Mouse (Mus musculus) embryo, embryonic 11.5 days (tissue): ENCODE data around the gene Nup98.

ENCODE experiments used
- DNase-seq: peaks from one replicate; pipeline ENCODE4 v3.0.0-alpha.2; 2012; ENCODE audit warnings: low read depth, low spot score

The Nup98 gene

GRCm38 (mm10) chr7:102229814-102230213 lies 19.8 kb upstream of the Nup98 start:
- no peak for DNase-seq

GRCm38 (mm10) chr7:102228049-102228670 lies 18.2 kb upstream of the Nup98 start:
- DNase-seq: no peak

- DNase-seq: no peak
Observed at GRCm38 (mm10) chr7:102226051-102226450, 16.1 kb upstream of the Nup98 start.

GRCm38 (mm10) chr7:102223883-102224738 lies 14.1 kb upstream of the Nup98 start:
- no peak for DNase-seq

GRCm38 (mm10) chr7:102222830-102223556 lies 13.0 kb upstream of the Nup98 start:
- peak; percentile 39 for DNase-seq

- peak; percentile 37 for DNase-seq
Observed at GRCm38 (mm10) chr7:102222336-102222735, 12.4 kb upstream of the Nup98 start.

- no peak for DNase-seq
Observed at GRCm38 (mm10) chr7:102221899-102222298, 11.9 kb upstream of the Nup98 start.

- no peak for DNase-seq
Observed at GRCm38 (mm10) chr7:102211071-102211470, 1.1 kb upstream of the Nup98 start.

- DNase-seq: no peak
Observed at GRCm38 (mm10) chr7:102208806-102209363, 1.1 kb downstream of the Nup98 start.

GRCm38 (mm10) chr7:102205646-102206045 lies 4.3 kb downstream of the Nup98 start:
- no peak for DNase-seq

- DNase-seq: no peak
Observed at GRCm38 (mm10) chr7:102204296-102204857, 5.6 kb downstream of the Nup98 start.

GRCm38 (mm10) chr7:102200996-102201785 lies 8.8 kb downstream of the Nup98 start:
- no peak for DNase-seq

- no peak for DNase-seq
Observed at GRCm38 (mm10) chr7:102200576-102200975, 9.4 kb downstream of the Nup98 start.

- no peak for DNase-seq
Observed at GRCm38 (mm10) chr7:102192356-102192755, 17.6 kb downstream of the Nup98 start.

GRCm38 (mm10) chr7:102183849-102184248 lies 26.1 kb downstream of the Nup98 start:
- no peak for DNase-seq

GRCm38 (mm10) chr7:102170300-102170699 lies 39.7 kb downstream of the Nup98 start:
- DNase-seq: peak; percentile 1

- DNase-seq: no peak
Observed at GRCm38 (mm10) chr7:102153691-102154090, 56.3 kb downstream of the Nup98 start.

GRCm38 (mm10) chr7:102137898-102138297 lies 72.1 kb downstream of the Nup98 start:
- no peak for DNase-seq

- DNase-seq: peak; percentile 9
Observed at GRCm38 (mm10) chr7:102137464-102137863, 72.5 kb downstream of the Nup98 start.

GRCm38 (mm10) chr7:102132395-102132794 lies 77.6 kb downstream of the Nup98 start:
- no peak for DNase-seq

- no peak for DNase-seq
Observed at GRCm38 (mm10) chr7:102120326-102120725, 89.7 kb downstream of the Nup98 start.
